Mouse (Mus musculus): Measurements from ENCODE around the gene Larp4b. TPM values are rescaled to one million over a fixed set of nuclear protein-coding genes. Genes with fewer than 3 reads are reported as not detected.

Gene Larp4b
- polyA plus RNA-seq, 1 experiment = 10.6 TPM

- Histone ChIP-seq H3K36me3 (ENCODE audit: control insufficient read depth, insufficient read depth, low read length) (peaks cover 1% of the 10 kb centered on the region; the same call in 1 of the 2 replicates), H3K27ac (ENCODE audit: control insufficient read depth, insufficient read depth, low read depth, low read length) (no peak overlapping the region), H3K27me3 (ENCODE audit: control insufficient read depth, insufficient read depth, low read length) (no peaks in the 10 kb centered on the region), H3K4me1 (ENCODE audit: control insufficient read depth, insufficient read depth, low read length) (no peaks in the 10 kb centered on the region), H3K4me3 (ENCODE audit: control insufficient read depth, low read depth, low read length) (no peak overlapping the region)
- no peak for TF ChIP-seq CTCF (IDR thresholded peaks at IDR 0.05; ENCODE audit: control insufficient read depth, insufficient read depth, insufficient replicate concordance, low read depth, low read length)
- no peak for TF ChIP-seq POLR2A (IDR thresholded peaks at IDR 0.05; ENCODE audit: control insufficient read depth, low read depth, low read length)
Measured at GRCm38 (mm10) chr13:9127715-9128114, 34.0 kb downstream of the Larp4b start.

DNA sequence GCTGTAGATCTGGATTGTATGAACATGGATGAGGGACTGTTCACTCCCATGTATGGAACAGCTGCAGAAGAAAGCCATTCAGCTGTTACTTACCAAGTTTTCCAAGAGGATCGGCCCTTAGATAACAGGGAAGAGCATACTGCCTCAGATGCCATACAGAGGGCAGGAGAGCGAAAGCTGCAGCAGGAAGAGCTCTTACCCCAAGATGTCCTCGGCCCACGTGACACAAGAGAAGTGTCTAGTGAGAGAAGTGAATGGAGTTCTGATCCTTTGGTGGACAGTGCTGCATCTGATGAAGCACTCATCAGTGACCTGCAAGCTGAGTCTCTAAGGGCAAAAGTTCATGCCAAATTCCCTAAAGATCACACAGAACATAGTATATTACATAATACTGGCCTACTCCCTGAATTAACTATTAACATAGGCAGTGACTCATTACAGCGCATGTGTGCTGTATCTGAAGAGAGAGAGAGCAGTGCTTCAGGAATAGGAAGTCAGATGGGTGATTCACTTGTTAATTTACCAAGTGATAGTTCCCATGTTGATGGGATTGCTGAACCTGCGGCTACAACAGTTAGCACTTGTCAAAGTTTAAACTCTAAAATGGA, 35.1 kb downstream of the Larp4b start:
- Histone ChIP-seq H3K4me3 (ENCODE audit: control insufficient read depth, low read depth, low read length) (no peak overlapping the region), H3K36me3 (ENCODE audit: control insufficient read depth, insufficient read depth, low read length) (no peaks in the 10 kb centered on the region; the same call in 1 of the 2 replicates), H3K27ac (ENCODE audit: control insufficient read depth, insufficient read depth, low read depth, low read length) (no peak overlapping the region), H3K27me3 (ENCODE audit: control insufficient read depth, insufficient read depth, low read length) (no peaks in the 10 kb centered on the region), H3K4me1 (ENCODE audit: control insufficient read depth, insufficient read depth, low read length) (no peaks in the 10 kb centered on the region)
- TF ChIP-seq POLR2A (IDR thresholded peaks at IDR 0.05; ENCODE audit: control insufficient read depth, low read depth, low read length) (no peak), CTCF (IDR thresholded peaks at IDR 0.05; ENCODE audit: control insufficient read depth, insufficient read depth, insufficient replicate concordance, low read depth, low read length) (no peak)

DNA sequence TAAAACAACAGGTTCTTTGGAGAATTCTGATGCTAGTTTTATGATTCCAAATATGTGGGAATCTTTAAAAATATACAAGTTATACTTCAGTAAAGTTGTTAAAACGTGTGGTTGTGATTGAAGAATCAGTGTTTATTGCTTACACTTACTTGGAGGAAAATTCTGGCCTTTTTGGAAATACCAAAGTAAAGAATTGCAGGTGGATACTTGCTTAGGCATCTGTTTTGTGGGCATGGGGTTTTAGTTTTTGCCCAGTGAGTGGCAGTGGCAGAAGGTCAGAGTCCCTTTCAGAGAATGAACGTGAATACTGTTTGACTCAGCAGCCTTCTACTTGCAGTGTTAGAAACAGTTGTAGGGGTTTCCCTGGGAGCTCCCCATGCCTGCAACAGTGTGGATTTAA, 40.7 kb downstream of the Larp4b start:
- no peak overlapping the region for H3K4me3 ChIP-seq (ENCODE audit: control insufficient read depth, low read depth, low read length)
- no peak for TF ChIP-seq POLR2A (IDR thresholded peaks at IDR 0.05; ENCODE audit: control insufficient read depth, low read depth, low read length)
- TF ChIP-seq CTCF (IDR thresholded peaks at IDR 0.05; ENCODE audit: control insufficient read depth, insufficient read depth, insufficient replicate concordance, low read depth, low read length) = no peak
- no peaks in the 10 kb centered on the region; the same call in 1 of the 2 replicates for H3K36me3 ChIP-seq (ENCODE audit: control insufficient read depth, insufficient read depth, low read length)
- H3K4me1 ChIP-seq (ENCODE audit: control insufficient read depth, insufficient read depth, low read length) = no peaks in the 10 kb centered on the region
- H3K27ac ChIP-seq (ENCODE audit: control insufficient read depth, insufficient read depth, low read depth, low read length) = no peak overlapping the region
- no peaks in the 10 kb centered on the region for H3K27me3 ChIP-seq (ENCODE audit: control insufficient read depth, insufficient read depth, low read length)

DNA sequence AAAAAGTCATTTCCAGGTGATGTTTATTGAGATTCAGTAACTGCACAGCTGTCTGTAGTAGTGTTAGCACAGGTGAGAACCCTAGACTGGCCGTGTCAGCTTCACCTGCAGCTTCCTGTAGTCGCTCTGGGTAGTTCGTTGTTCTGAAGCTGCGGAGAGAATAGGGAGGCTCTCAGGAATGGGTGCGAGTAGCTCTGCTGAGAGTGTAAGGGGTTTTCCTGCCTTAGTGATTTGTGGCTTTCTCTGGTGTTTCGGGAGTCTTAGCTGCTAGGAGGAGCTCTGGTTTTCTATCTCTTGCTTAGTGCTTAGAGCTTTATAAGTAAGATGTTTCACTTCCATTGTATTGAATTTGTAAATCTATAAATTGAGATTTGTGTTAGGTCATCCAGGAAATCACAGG, 42.4 kb downstream of the Larp4b start:
- TF ChIP-seq CTCF (IDR thresholded peaks at IDR 0.05; ENCODE audit: control insufficient read depth, insufficient read depth, insufficient replicate concordance, low read depth, low read length) (no peak), POLR2A (IDR thresholded peaks at IDR 0.05; ENCODE audit: control insufficient read depth, low read depth, low read length) (no peak)
- H3K27me3 ChIP-seq (ENCODE audit: control insufficient read depth, insufficient read depth, low read length) = no peaks in the 10 kb centered on the region
- H3K36me3 ChIP-seq (ENCODE audit: control insufficient read depth, insufficient read depth, low read length) = no peaks in the 10 kb centered on the region; the same call in 1 of the 2 replicates
- no peak overlapping the region for H3K4me3 ChIP-seq (ENCODE audit: control insufficient read depth, low read depth, low read length)
- H3K4me1 ChIP-seq (ENCODE audit: control insufficient read depth, insufficient read depth, low read length) = no peaks in the 10 kb centered on the region
- no peak overlapping the region for H3K27ac ChIP-seq (ENCODE audit: control insufficient read depth, insufficient read depth, low read depth, low read length)

DNA sequence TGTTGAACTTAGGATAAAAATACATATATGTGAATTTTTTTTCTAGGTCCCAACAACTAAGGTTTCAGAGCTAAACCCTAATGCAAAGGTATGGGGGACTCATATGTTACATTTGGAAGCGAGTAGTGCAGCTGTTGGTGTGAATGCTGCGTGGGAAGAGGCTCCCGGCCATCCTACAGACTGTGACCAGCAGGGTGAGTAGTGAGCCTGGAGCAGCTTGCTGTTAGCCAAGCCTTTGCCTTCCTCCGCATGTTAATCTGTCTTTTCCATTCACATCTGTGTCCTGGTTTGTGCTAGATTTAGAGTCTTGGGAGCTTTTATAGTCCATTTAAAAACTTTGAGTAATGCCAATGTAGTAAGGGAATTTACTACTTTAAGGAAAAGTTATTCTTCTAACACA, 43.1 kb downstream of the Larp4b start:
- TF ChIP-seq CTCF (IDR thresholded peaks at IDR 0.05; ENCODE audit: control insufficient read depth, insufficient read depth, insufficient replicate concordance, low read depth, low read length) = peak; percentile 31; the same call in 1 of the 2 replicates
- no peak for TF ChIP-seq POLR2A (IDR thresholded peaks at IDR 0.05; ENCODE audit: control insufficient read depth, low read depth, low read length)
- Histone ChIP-seq H3K4me3 (ENCODE audit: control insufficient read depth, low read depth, low read length) (no peak overlapping the region), H3K27ac (ENCODE audit: control insufficient read depth, insufficient read depth, low read depth, low read length) (no peak overlapping the region), H3K27me3 (ENCODE audit: control insufficient read depth, insufficient read depth, low read length) (no peaks in the 10 kb centered on the region), H3K4me1 (ENCODE audit: control insufficient read depth, insufficient read depth, low read length) (no peaks in the 10 kb centered on the region), H3K36me3 (ENCODE audit: control insufficient read depth, insufficient read depth, low read length) (no peaks in the 10 kb centered on the region; the same call in 1 of the 2 replicates)

GRCm38 (mm10) chr13:9139466-9139991, 45.8 kb downstream of the Larp4b start:
- Histone ChIP-seq H3K27me3 (ENCODE audit: control insufficient read depth, insufficient read depth, low read length) (no peaks in the 10 kb centered on the region), H3K4me1 (ENCODE audit: control insufficient read depth, insufficient read depth, low read length) (no peaks in the 10 kb centered on the region), H3K36me3 (ENCODE audit: control insufficient read depth, insufficient read depth, low read length) (peaks cover 1% of the 10 kb centered on the region; the same call in 1 of the 2 replicates), H3K27ac (ENCODE audit: control insufficient read depth, insufficient read depth, low read depth, low read length) (no peak overlapping the region), H3K4me3 (ENCODE audit: control insufficient read depth, low read depth, low read length) (no peak overlapping the region)
- TF ChIP-seq CTCF (IDR thresholded peaks at IDR 0.05; ENCODE audit: control insufficient read depth, insufficient read depth, insufficient replicate concordance, low read depth, low read length) (no peak), POLR2A (IDR thresholded peaks at IDR 0.05; ENCODE audit: control insufficient read depth, low read depth, low read length) (no peak)

DNA sequence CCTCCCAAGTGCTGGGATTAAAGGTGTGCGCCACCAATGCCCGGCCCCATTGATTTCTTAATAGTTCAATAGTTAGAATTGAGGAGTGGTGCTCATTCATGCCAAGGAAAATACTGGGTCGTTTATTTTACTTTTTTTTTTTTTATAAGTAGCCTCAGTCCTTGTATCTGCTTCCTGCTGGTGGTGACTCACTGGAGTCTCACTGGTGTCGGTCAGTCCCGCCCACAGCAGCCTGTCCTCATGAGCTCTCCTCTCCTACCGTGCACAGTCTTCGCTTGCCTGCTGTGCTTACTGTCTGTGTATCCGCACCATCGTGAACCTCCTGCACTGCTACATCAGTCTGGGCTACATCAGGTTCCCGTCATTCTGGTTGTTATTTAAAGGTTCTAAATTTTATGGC, 46.5 kb downstream of the Larp4b start:
- H3K4me3 ChIP-seq (ENCODE audit: control insufficient read depth, low read depth, low read length) = no peak overlapping the region
- peaks cover 1% of the 10 kb centered on the region; the same call in 1 of the 2 replicates for H3K36me3 ChIP-seq (ENCODE audit: control insufficient read depth, insufficient read depth, low read length)
- H3K27ac ChIP-seq (ENCODE audit: control insufficient read depth, insufficient read depth, low read depth, low read length) = no peak overlapping the region
- TF ChIP-seq POLR2A (IDR thresholded peaks at IDR 0.05; ENCODE audit: control insufficient read depth, low read depth, low read length) (no peak), CTCF (IDR thresholded peaks at IDR 0.05; ENCODE audit: control insufficient read depth, insufficient read depth, insufficient replicate concordance, low read depth, low read length) (no peak)
- H3K27me3 ChIP-seq (ENCODE audit: control insufficient read depth, insufficient read depth, low read length) = no peaks in the 10 kb centered on the region
- H3K4me1 ChIP-seq (ENCODE audit: control insufficient read depth, insufficient read depth, low read length) = no peaks in the 10 kb centered on the region

Measured in testis, adult 2 months (tissue).